Mouse (Mus musculus): ENCODE data around the gene Spred3.
A peak's percentile ranks its signal among the peaks of the same experiment; 100 is the strongest.
"Not testable (repeated sequence)": the region's sequence is repeated elsewhere in the genome, so short reads cannot be mapped to it uniquely, and the experiment has no call there.

Spred3 gene

GRCm38 (mm10) chr7:29170066-29170754, at the start of gene Spred3, which contains the start of gene Ggn:
Gene Spred3 (minus strand): TSS chr7:29170411.
Gene Ggn (plus strand): TSS chr7:29170210.
- peak; percentile 90 for DNase-seq (ENCODE audit: low spot score)

GRCm38 (mm10) chr7:29214846-29215245, 44.6 kb upstream of the Spred3 start:
- DNase-seq (ENCODE audit: low spot score) = peak; percentile 49

- DNase-seq (ENCODE audit: low spot score) = no peak
Observed at GRCm38 (mm10) chr7:29214236-29214635, 44.0 kb upstream of the Spred3 start.

GRCm38 (mm10) chr7:29213675-29214082, 43.5 kb upstream of the Spred3 start, which contains the start of gene Catsperg1:
Gene Catsperg1 (minus strand): TSS chr7:29214035.
- DNase-seq (ENCODE audit: low spot score) = peak; percentile 65

- peak; percentile 47 for DNase-seq (ENCODE audit: low spot score)
Observed at GRCm38 (mm10) chr7:29212775-29213560, 42.8 kb upstream of the Spred3 start.

GRCm38 (mm10) chr7:29212199-29212765, 42.1 kb upstream of the Spred3 start:
- DNase-seq (ENCODE audit: low spot score) = peak; percentile 80

GRCm38 (mm10) chr7:29211415-29212198, 41.4 kb upstream of the Spred3 start:
- peak; percentile 95 for DNase-seq (ENCODE audit: low spot score)

- peak; percentile 82 for DNase-seq (ENCODE audit: low spot score)
Observed at GRCm38 (mm10) chr7:29211013-29211412, 40.8 kb upstream of the Spred3 start.

- DNase-seq (ENCODE audit: low spot score) = no peak
Observed at GRCm38 (mm10) chr7:29202577-29202976, 32.4 kb upstream of the Spred3 start.

- not testable (repeated sequence) for DNase-seq (ENCODE audit: low spot score)
Observed at GRCm38 (mm10) chr7:29194230-29194629, 24.0 kb upstream of the Spred3 start.

- DNase-seq (ENCODE audit: low spot score) = not testable (repeated sequence)
Observed at GRCm38 (mm10) chr7:29181323-29181722, 11.1 kb upstream of the Spred3 start.

- DNase-seq (ENCODE audit: low spot score) = no peak
Observed at GRCm38 (mm10) chr7:29180854-29181236, 10.6 kb upstream of the Spred3 start.

- DNase-seq (ENCODE audit: low spot score) = peak; percentile 96
Observed at GRCm38 (mm10) chr7:29180077-29180853, 10.1 kb upstream of the Spred3 start, which contains the start of gene Psmd8. Gene Psmd8 (minus strand): TSS chr7:29180701.

- DNase-seq (ENCODE audit: low spot score) = no peak
Observed at GRCm38 (mm10) chr7:29179323-29179722, 9.1 kb upstream of the Spred3 start.

GRCm38 (mm10) chr7:29178106-29178505, 7.9 kb upstream of the Spred3 start:
- no peak for DNase-seq (ENCODE audit: low spot score)

GRCm38 (mm10) chr7:29172390-29173016, 2.3 kb upstream of the Spred3 start:
- peak; percentile 59 for DNase-seq (ENCODE audit: low spot score)

- peak; percentile 57 for DNase-seq (ENCODE audit: low spot score)
Observed at GRCm38 (mm10) chr7:29171562-29172097, 1.4 kb upstream of the Spred3 start.

- DNase-seq (ENCODE audit: low spot score) = peak; percentile 64
Observed at GRCm38 (mm10) chr7:29170755-29171561, 747 bp upstream of the Spred3 start.

Data from testis, postnatal 10 days (tissue).